Mouse (Mus musculus): ENCODE results near the gene Cd244a. TPM values are rescaled to one million over a fixed set of nuclear protein-coding genes. Genes with fewer than 3 reads are reported as not detected.

Gene Cd244a
- total RNA-seq, 2 experiments from 2014 or later = 0.38 to 0.50 TPM

DNA sequence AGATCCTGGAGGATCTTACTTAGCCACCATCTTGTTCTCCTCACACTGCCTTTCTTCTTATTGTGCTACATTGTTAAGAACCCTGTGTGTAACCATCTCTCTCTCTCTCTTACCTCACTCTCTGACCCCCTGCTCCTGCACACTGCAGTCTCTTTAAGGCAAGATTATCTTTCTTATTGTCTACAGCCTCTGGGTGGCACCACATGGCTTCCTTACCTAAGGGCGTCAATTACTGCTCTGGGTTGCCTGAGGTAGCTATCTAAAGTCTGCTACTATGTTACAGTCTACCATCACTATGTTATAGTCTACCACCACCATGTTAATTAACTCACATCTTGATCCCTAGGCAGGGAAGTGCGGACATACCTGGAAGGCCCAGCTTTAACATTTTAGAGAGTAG lies 9.4 kb downstream of the Cd244a start:
- intact Hi-C loops (cut with DNase I) = loop anchor here (5.0 kb wide), 1 partner anchor 246 kb away; no protein-coding TSS in a partner anchor
- no peak for DNase-seq

DNA sequence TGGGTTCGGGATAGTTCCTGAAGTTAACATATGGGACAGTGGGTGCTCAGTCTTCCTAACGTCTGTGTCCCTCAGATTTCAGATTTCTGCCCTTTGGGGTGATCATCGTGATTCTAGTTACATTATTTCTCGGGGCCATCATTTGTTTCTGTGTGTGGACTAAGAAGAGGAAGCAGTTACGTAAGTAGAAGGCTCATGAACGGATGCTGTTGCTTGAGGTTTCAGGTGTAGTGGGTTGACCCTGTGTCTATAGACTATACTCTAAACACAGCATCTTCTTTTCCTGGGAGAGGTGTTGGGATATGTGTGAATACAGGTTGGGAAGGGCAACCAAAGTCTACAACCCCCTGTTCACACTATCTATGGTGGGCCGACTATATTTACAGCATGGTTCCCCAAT lies 18.2 kb downstream of the Cd244a start:
- DNase-seq = no peak
- intact Hi-C loops (cut with DNase I) = no loop called here

DNA sequence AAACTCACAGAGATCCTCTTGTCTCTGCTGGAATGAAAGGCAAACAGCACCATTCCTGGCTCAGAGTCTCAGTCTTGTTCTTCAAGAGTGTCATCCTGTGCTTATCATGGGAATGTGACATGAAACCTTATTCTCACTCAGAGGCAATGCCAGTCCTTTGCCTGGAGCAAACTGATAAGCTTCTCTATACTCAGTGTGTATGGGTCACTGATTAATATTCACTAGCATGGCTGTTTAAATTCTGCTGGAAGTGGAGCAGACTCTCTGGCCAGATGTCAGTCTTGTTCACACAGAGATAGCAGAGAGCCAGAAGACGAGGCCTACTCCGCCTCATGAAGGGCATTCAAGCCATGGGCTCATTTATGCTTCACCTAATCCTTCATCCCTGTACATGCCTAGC lies 25.6 kb downstream of the Cd244a start:
- intact Hi-C loops (cut with DNase I) = no loop called here
- no peak for DNase-seq

DNA sequence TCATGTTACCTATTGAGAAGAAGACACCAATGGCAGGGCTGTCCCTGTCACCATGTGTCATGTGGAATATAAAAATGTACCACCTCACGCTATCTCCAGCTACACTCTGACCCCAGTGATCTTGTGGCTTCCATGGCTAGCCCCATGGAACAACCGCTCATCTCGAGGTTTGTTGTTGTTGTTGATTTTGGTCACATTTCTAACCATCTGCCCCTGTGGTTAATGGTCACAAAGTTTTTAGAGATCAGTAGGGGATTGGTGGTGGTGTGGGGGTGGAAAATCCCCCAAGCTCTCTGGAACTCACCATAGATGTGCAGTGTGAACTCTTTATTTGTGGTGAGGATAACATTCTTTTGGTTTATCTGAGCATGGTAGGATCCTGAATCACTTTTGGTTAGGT lies 45.7 kb downstream of the Cd244a start:
- DNase-seq = no peak
- intact Hi-C loops (cut with DNase I) = no loop called here

DNA sequence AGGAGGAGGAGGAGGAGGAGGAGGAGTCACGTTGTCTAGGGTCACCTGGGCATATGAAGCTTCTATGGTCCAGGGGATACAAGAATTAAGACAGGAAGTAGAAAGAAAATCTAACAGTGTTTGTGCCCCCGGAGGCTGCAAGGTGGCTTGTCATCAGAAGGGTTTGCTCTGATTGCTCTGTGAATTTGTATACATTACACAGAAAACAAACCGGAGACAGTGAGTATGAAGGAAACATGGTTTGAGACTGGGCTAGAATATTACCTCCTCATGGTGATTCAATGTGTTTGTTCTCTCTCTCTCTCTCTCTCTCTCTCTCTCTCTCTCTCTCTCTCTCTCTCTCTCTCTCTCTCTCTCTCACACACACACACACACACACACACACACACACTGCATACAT lies 47.7 kb downstream of the Cd244a start:
- intact Hi-C loops (cut with DNase I) = no loop called here

DNA sequence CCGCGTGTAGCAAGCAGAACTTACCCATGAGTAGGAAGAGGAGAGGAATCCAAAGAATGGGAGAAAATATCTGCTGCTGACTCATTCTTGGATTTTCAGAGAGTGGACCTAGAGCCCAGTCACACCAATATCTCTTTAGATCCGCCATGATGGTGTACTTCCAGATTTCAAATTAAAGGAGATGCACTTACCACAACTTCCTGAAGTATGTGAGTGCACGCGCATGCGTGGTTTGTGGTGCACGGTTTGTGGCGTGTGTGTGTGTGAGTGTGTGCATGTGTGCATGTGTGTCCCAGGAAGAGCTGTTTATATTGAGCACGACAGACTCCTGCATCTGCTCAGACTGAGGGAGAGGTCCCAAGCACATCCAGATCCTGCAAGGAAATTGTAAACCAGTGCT lies 48.2 kb downstream of the Cd244a start, which contains the start of gene Ly9:
Gene Ly9, minus strand, starts transcription at position 235 of the 400 bp plus-strand sequence.
- intact Hi-C loops (cut with DNase I) = no loop called here
- no peak for DNase-seq

More for the DNA sequence above, 47.7 kb downstream of the Cd244a start:
- DNase-seq = no peak

DNA sequence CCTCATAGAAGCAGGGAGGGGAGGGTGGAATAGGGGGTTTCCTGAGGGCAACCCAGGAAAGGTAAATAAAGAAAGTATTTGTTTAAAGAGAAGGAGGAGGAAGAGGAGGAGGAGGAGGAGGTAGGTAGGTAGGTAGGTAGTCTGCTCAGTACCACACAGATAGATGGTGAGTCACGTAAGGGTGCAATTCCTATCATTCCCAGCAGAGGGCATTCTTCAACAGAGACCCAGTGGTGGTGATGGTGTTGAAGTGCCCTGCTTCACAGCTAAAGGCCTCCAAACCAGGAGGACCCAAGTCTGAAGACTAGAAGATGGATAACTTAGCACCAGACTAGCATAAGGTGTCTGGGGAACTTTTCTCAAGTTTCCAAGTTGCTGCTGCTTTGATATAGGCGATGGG lies 51.0 kb downstream of the Cd244a start:
- intact Hi-C loops (cut with DNase I) = no loop called here
- DNase-seq = no peak

DNA sequence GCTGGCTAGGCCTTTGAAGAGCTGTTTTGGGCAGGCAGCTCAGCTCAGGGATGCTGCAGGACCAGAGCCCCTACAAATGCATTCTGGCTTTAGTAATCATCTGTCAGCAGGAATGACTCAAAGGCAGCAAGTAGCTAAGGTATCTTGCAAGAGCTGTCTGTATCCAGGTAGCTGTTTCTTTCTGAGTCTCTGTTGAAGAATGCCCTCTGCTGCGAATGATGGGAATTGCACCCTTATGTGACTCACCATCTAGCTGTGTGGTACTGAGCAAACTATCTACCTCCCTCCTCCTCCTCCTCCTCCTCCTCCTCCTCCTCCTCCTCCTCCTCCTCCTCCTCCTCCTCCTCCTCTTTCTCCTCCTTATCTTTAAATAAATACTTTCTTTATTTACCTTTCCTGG lies 51.8 kb downstream of the Cd244a start:
- no peak for DNase-seq
- intact Hi-C loops (cut with DNase I) = no loop called here

DNA sequence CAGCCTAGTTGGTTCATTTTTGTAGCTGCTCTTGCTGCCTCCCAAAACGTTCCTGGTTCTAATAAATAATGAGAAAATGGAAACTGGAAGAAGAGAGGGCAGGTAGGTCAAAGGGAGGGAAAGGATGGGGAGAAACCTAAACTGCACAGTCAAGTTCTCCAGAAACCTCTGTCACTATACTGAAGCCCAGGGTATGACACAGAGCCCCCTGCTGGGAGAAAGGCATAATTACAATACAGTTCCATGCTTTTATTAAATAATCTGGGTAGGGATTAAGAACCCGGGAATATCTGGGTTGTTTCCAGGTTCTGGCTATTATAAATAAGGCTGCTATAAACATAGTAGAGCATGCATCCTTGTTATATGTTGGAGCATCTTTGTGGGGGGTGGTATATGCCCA lies 55.0 kb downstream of the Cd244a start:
- intact Hi-C loops (cut with DNase I) = no loop called here
- DNase-seq = no peak

DNA sequence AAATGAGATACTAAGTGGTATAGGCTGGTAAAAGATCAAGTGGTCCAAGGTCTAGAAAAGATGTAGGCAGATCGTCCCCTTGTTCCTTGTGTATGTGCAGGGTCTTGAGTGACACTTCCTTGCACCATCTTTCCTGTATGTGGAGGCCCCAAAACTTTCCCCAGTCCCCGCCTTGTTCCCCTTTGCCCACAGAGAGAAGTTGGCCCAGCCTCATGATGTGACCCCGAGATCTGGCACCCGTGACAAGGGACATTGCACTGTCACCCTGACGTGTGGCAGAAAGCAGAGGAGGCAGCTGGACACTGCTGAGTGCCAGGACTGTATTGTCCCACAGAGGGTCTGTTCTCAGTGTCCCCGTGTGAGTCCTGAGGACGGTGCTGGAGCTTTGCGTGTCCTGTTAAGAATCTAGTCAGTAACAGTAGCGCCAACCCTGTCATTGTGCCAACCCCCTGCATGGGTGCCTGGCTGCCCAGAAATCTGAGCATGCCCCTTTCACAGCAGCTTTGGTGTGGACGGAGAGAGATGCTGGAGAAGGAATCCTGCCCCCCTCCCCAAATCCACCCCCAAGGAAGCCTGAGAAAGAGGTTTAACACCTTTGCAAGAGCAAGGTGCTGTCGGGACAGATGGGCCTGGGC lies 58.0 kb downstream of the Cd244a start:
- no peak for DNase-seq
- intact Hi-C loops (cut with DNase I) = no loop called here

DNA sequence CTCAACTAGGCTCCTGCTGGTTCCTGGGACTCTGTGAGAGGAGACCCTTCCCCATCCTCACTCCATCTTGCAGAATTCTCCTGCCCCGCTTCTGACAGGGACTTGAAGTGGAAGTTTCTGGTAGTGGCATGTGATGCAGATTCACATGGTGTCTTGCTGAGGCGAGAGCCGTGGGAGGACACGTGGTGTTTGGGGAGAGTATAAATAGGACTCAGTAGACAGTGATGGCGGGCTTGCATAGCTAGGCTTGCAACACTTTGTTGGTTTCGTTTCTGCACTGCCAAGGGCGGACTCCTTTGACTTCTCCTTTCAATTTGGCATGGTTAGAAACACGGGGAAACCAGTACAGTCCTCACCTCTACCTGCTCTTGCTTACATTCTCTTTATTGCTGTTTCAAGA lies 60.0 kb downstream of the Cd244a start:
- peak in 1 of 2 experiments; percentile 23 for DNase-seq
- intact Hi-C loops (cut with DNase I) = no loop called here

DNA sequence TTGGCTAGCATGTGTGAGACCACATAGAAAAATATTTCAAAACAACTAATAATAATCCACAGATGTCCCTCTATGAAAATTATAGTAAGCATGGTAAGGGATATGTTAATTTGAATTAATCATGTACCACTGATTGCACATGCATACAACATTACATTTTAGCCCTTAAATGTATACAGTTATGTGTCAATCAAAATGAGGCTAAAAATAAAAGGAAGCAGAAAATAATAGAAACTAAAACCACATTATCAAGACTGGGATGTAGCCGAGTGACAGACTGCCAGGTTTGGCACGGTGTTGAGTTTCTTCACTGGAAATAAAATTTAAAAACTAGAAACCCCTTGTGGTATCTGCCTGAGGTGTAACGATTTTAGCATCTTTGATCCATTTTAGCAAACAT lies 60.7 kb downstream of the Cd244a start:
- intact Hi-C loops (cut with DNase I) = no loop called here
- no peak for DNase-seq

DNA sequence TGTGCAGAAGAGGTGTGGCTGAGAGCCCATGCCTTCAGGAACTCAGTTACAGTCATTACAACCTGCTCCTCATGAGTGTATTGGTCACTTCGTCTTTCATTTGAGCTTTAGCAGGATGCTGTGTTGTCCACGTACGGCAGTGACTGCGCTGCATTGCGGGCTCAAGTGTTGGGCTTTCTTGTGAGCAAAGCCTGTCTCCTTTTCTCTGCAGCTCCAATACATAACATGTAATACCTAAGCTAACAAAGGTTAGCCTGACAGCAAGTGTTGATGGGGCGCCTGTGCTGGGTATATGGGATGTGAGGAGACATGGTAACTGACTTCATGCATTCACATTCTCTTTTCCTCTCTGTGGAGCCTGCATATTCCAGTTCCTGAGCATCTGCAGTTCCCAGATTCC lies 61.1 kb downstream of the Cd244a start:
- intact Hi-C loops (cut with DNase I) = no loop called here
- no peak for DNase-seq

DNA sequence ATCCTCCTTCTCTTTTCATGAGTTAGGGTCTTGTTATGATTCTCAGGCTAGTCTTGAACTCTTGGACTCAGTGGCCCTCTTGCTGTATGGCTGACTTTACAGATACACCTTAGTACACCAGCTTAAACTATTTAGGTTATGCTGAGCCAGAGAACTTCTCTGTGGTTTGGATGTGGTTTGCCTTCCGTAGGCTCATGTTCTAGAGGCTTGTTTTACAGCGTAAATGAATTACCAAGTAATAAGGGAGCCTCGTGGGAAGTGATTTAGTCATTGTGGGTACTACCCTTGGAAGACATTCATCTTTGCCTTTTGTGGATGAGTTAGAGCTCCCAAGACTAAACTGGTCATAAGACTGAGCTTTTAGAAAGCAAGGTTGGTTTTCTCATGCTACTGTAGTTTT lies 68.8 kb downstream of the Cd244a start:
- DNase-seq = no peak
- intact Hi-C loops (cut with DNase I) = no loop called here

DNA sequence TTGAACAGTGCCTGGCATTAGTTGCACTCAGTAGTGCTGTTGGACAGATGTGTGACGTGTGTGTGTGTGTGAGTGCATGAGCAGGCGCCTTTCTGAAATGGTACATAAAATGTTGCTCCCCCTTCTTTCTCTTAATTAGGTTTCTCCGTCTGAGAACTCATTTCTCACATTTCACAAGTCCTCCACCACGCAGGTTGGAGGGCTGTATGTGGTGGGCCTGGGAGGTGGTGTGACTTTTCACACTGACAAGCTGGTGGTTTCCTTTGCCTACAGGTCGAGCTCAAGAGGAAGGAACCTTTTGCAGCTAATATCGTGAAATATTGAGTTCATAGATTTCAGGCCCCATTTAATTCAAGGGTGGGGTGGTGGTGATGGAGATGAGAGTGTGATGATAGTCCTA lies 70.2 kb downstream of the Cd244a start:
- intact Hi-C loops (cut with DNase I) = no loop called here

DNA sequence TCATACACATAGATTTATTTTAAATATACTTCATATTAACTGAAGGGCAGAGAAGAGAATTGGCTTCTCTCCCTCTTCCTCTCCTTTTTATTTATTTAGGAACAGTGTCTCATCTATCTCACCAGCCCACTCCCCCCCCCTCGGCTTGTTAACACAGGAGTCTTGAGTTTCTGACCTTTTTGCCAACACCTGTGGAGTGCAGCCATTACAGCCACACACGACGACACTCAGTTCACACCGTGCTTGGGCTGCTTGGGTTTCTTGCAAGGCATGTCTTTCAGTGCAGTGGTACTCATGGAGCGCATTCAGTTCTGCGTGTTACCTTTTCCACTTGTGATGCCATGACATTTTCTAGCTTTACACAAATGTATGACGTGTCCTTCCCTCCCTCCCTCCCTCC lies 71.0 kb downstream of the Cd244a start:
- intact Hi-C loops (cut with DNase I) = no loop called here
- no peak for DNase-seq

More for the DNA sequence above, 70.2 kb downstream of the Cd244a start:
- DNase-seq = no peak

DNA sequence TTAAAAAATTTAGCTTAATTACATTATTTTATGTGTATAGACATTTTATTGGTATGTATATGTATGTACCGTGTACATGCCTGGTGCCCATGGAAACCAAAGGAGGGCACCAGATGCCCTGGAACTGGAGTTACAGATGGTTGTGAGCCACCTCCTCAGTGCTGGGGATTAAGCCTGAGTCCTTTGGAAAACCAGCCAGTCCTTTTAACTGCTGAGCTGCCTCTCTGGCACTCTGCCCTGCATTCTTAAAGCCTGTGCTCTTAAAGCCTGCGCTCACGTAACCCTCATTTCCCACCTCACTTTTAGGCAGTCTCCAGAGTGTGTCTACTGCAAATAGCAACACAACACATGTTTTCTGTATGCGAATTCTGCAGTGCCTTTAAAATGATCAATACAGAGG lies 71.9 kb downstream of the Cd244a start:
- intact Hi-C loops (cut with DNase I) = no loop called here
- DNase-seq = no peak

DNA sequence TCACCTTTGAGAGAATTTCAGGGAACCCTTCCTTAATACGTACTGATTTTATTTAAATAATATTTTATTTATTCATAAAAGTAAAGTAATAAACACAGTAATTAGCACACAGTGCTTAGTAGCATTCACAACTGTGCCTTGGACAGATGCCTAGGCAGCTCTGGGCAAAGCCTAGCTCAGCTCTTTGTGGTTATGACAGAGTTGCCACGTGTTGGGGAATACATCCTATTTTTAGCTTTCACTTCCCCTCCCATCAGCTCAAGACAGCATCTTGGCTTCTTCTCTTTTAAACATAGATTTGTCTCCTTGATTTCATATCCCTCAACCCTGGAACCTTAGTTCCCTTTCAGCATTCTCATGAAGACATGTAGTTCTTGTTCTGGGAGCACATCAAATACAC lies 72.5 kb downstream of the Cd244a start:
- intact Hi-C loops (cut with DNase I) = no loop called here
- peak in 1 of 2 experiments; percentile 32 for DNase-seq

DNA sequence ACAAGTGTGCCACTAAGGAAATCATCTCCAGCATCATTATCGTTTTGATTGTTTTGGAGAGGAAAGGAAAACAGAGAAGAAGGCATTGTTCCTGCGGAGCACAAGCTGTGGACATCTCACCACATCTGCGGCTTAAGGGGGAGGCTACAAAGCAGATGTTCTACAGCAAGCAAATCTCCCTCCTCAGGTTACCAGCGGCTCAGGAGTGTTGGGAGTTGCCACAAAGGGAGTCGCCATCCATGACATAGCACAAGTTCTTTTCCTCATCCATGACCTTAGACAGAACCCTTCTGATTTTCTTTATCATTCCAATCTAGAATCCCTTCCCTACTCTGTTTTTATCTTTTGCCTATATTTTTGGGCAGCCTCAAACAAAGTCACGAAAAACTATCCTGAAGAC lies 76.7 kb downstream of the Cd244a start:
- no peak for DNase-seq
- intact Hi-C loops (cut with DNase I) = no loop called here

DNA sequence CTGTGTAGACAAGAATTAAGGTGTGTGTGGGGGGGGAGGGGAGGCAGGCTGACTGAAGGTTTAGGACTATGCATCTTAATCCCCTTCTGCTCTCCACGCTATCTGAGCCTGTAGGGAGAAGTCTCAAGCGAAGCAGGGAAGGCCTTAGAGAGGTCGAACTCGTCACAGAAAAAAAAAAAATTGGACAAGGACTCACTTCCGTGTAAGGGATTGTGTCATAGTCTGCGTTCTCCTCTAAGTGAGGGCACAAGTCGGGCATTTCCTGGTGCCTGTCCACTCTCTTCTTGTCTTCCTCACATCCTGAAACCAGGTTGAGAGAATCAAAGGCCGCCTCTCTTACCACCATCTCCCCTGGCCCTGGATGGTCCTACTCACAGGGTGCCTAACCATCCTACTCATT lies 78.1 kb downstream of the Cd244a start:
- DNase-seq = no peak
- intact Hi-C loops (cut with DNase I) = no loop called here

DNA sequence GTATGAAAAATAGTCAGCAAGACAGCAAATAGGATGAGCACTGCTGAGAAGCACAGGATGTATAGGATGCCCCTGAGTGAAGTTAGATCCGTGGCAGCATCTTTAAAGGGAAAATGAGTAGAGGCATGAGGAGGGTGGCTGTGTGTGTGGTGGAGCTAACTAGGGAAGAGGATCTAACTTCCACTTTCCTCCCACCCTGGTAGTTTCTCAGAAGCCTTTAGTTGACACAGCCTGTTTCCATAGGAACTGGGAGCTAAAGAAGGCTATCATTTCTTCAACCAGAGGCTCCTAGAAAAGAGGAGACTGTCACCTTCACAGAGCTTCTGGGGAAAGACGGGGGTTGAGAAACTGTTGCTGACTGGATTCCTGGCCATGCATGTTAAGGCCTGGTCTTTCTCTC lies 79.7 kb downstream of the Cd244a start:
- intact Hi-C loops (cut with DNase I) = no loop called here
- DNase-seq = no peak

DNA sequence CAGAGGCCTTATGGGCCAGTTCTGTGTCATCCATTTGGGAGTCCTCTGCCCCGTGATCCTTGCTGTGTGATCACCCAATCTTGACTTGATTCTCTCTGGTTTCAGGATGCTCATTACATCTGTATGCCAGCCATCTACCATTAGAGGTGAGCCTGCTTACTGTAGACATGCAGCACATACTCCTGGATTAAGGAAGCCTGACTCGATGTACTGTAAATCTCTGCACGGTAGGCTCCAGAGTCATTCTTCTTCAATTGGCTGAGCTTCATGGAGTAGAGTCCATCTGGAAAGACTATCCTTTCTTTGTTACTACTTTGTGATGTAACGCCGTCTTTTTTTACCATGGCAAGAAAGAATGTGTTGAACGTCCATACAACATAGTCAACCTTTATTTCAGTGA lies 81.8 kb downstream of the Cd244a start:
- intact Hi-C loops (cut with DNase I) = no loop called here
- DNase-seq = no peak

DNA sequence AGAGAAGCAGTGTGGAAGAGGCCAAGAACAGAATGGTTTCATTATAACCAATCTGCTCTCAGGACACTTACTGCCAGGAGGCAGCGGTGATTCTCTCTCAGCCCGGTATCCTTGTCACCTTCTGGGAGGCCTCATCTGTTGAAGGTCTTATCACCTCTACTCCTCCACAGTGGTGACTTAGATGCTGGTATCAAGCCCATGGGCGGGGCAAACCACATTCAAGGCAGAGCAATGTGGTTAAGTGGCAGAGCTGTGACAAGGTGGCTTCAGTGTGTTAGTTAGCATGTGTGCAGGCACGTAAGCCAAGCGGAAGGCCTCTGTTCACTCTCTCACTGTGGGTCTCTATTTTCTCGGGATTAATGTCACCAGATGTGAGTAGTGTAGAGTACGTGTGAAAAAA lies 84.6 kb downstream of the Cd244a start:
- no peak for DNase-seq
- intact Hi-C loops (cut with DNase I) = no loop called here

All from heart, postnatal 36 days (tissue).